Mouse (Mus musculus) embryonic facial prominence, embryonic 11.5 days (tissue): Measurements from ENCODE around the gene Hmgn1. TPM values are rescaled to one million over a fixed set of nuclear protein-coding genes. Genes with fewer than 3 reads are reported as not detected.

Source experiments
- ATAC-seq: fragments of 200-750 bp; cut with Nextera tagmentation; replicated peaks from 2 replicates; pipeline ENCODE4 v1.8.0; 2017; ENCODE audit warnings: low read depth; ENCODE audit not compliant: insufficient number of reproducible peaks, low FRiP score, low TSS enrichment
- DNase-seq: peaks from one replicate; pipeline ENCODE4 v3.0.0-alpha.2; 2015; ENCODE audit warnings: low spot score
- H3K27ac ChIP-seq: fragments of 300-500 bp; sonication (generic); replicated peaks from 2 replicates; pipeline ENCODE4 v1.5.1; 2014; ENCODE audit warnings: mild to moderate bottlenecking, low read depth, low read length, control low read depth
- H3K27me3 ChIP-seq: fragments of 300-500 bp; sonication (generic); 2 replicates; pipeline ENCODE4 v1.6.1; 2014; ENCODE audit warnings: mild to moderate bottlenecking, low read length, moderate library complexity, mixed read lengths; ENCODE audit not compliant: control insufficient read depth, insufficient read depth
- H3K36me3 ChIP-seq: fragments of 300-500 bp; sonication (generic); replicated peaks from 2 replicates; pipeline ENCODE4 v1.6.1; 2014; ENCODE audit warnings: low read depth, mild to moderate bottlenecking, low read length, moderate library complexity, mixed read lengths; ENCODE audit not compliant: control insufficient read depth, insufficient read depth
- H3K4me1 ChIP-seq: fragments of 300-500 bp; sonication (generic); 2 replicates; pipeline ENCODE4 v1.6.1; 2014; ENCODE audit warnings: low read length, mixed read lengths; ENCODE audit not compliant: control insufficient read depth, insufficient read depth
- H3K4me2 ChIP-seq: fragments of 300-500 bp; sonication (generic); 2 replicates; pipeline ENCODE4 v1.6.1; 2014; ENCODE audit warnings: low read depth, mild to moderate bottlenecking, control low read depth, low read length, moderate library complexity
- H3K4me3 ChIP-seq: fragments of 300-500 bp; sonication (generic); 2 replicates; pipeline ENCODE4 v1.5.1; 2014; ENCODE audit warnings: low read depth, low read length, control low read depth
- H3K9ac ChIP-seq: fragments of 300-500 bp; sonication (generic); replicated peaks from 2 replicates; pipeline ENCODE4 v1.6.1; 2014; ENCODE audit warnings: mild to moderate bottlenecking, control low read depth, low read length
- H3K9me3 ChIP-seq: fragments of 300-500 bp; sonication (generic); replicated peaks from 2 replicates; pipeline ENCODE4 v1.6.1; 2016; ENCODE audit warnings: mild to moderate bottlenecking, low read length, inconsistent platforms, mixed read lengths; ENCODE audit not compliant: control insufficient read depth
- WGBS: fragments of 180-500 bp; shearing (Covaris S2); extraction: QIAGEN DNeasy Blood & Tissue Kit; methylation state at CpG from one replicate; pipeline ENCODE4 v1.1.7; 2014; 5-methylcytosine and 5-hydroxymethylcytosine counted together
- polyA plus RNA-seq: library from polyadenylated mRNA; unstranded; fragments of >200 nt; fragmentation: Nextera tagmentation; extraction: Ambion mirVana; gene quantifications from 2 replicates; pipeline ENCODE4 v1.2.1, GENCODE M21; 2014

Gene Hmgn1
- polyA plus RNA-seq, 1 experiment from 2014 or later: 1,266 TPM

- Histone ChIP-seq H3K27me3 (no peaks in the 10 kb centered on the region), H3K4me2 (peak overlapping the region; percentile 99), H3K4me3 (peak overlapping the region; percentile 56), H3K4me1 (no peaks in the 10 kb centered on the region), H3K36me3 (no peaks in the 10 kb centered on the region), H3K9ac (peak overlapping the region; percentile 93), H3K9me3 (no peaks in the 10 kb centered on the region), H3K27ac (peak overlapping the region; percentile 76)
- ATAC-seq (peak; percentile 72), DNase-seq (peak; percentile 80)
- WGBS: under 1% methylated on average over 67 of the region's 67 CpGs
Measured at GRCm38 (mm10) chr16:96159091-96159731, 31.7 kb upstream of the Hmgn1 start.

GRCm38 (mm10) chr16:96158511-96159080, 31.1 kb upstream of the Hmgn1 start:
- DNase-seq (peak; percentile 8), ATAC-seq (no peak)
- Histone ChIP-seq H3K9me3 (no peaks in the 10 kb centered on the region), H3K4me2 (peak overlapping the region; percentile 99), H3K27ac (peak overlapping the region; percentile 76; the same call in 1 of the 2 replicates), H3K4me3 (peak overlapping the region; percentile 56; the same call in 1 of the 2 replicates), H3K36me3 (no peaks in the 10 kb centered on the region), H3K4me1 (no peaks in the 10 kb centered on the region), H3K27me3 (no peaks in the 10 kb centered on the region), H3K9ac (peak overlapping the region; percentile 93)
- 59% methylated on average over 12 of the region's 12 CpGs for WGBS

GRCm38 (mm10) chr16:96157171-96157570, 29.6 kb upstream of the Hmgn1 start:
- Histone ChIP-seq H3K9me3 (no peaks in the 10 kb centered on the region), H3K27ac (no peak overlapping the region), H3K36me3 (no peaks in the 10 kb centered on the region), H3K4me1 (no peaks in the 10 kb centered on the region), H3K4me2 (no peak overlapping the region), H3K27me3 (no peaks in the 10 kb centered on the region), H3K9ac (no peak overlapping the region), H3K4me3 (no peak overlapping the region)
- ATAC-seq: no peak
- no peak for DNase-seq
- 92% methylated on average over 11 of the region's 11 CpGs for WGBS

GRCm38 (mm10) chr16:96156019-96156418, 28.5 kb upstream of the Hmgn1 start:
- 90% methylated on average over 8 of the region's 8 CpGs for WGBS
- no peak overlapping the region for H3K9ac ChIP-seq
- no peaks in the 10 kb centered on the region for H3K27me3 ChIP-seq
- no peak for DNase-seq
- no peaks in the 10 kb centered on the region for H3K9me3 ChIP-seq
- no peak overlapping the region for H3K4me2 ChIP-seq
- no peaks in the 10 kb centered on the region for H3K36me3 ChIP-seq
- H3K4me1 ChIP-seq: no peaks in the 10 kb centered on the region
- no peak overlapping the region for H3K27ac ChIP-seq
- no peak for ATAC-seq
- no peak overlapping the region for H3K4me3 ChIP-seq

GRCm38 (mm10) chr16:96154476-96154875, 26.9 kb upstream of the Hmgn1 start:
- Histone ChIP-seq H3K27ac (no peak overlapping the region), H3K4me3 (no peak overlapping the region), H3K36me3 (no peaks in the 10 kb centered on the region), H3K27me3 (no peaks in the 10 kb centered on the region), H3K4me1 (no peaks in the 10 kb centered on the region), H3K4me2 (no peak overlapping the region), H3K9ac (no peak overlapping the region), H3K9me3 (no peaks in the 10 kb centered on the region)
- no peak for ATAC-seq
- WGBS: 86% methylated on average over 2 of the region's 2 CpGs
- DNase-seq: no peak

GRCm38 (mm10) chr16:96151551-96151950, 24.0 kb upstream of the Hmgn1 start:
- H3K4me3 ChIP-seq: no peak overlapping the region
- peak; percentile 82 for DNase-seq
- H3K4me1 ChIP-seq: no peaks in the 10 kb centered on the region
- H3K27me3 ChIP-seq: no peaks in the 10 kb centered on the region
- no peak overlapping the region for H3K27ac ChIP-seq
- H3K9ac ChIP-seq: no peak overlapping the region
- 25% methylated on average over 9 of the region's 9 CpGs for WGBS
- no peaks in the 10 kb centered on the region for H3K36me3 ChIP-seq
- H3K9me3 ChIP-seq: no peaks in the 10 kb centered on the region
- no peak overlapping the region for H3K4me2 ChIP-seq
- no peak for ATAC-seq

GRCm38 (mm10) chr16:96150995-96151394, 23.5 kb upstream of the Hmgn1 start:
- Histone ChIP-seq H3K4me3 (no peak overlapping the region), H3K27me3 (no peaks in the 10 kb centered on the region), H3K9me3 (no peaks in the 10 kb centered on the region), H3K4me2 (no peak overlapping the region), H3K36me3 (no peaks in the 10 kb centered on the region), H3K27ac (no peak overlapping the region), H3K4me1 (no peaks in the 10 kb centered on the region), H3K9ac (no peak overlapping the region)
- no peak for ATAC-seq
- WGBS: 70% methylated on average over 4 of the region's 4 CpGs
- no peak for DNase-seq

GRCm38 (mm10) chr16:96149311-96149710, 21.8 kb upstream of the Hmgn1 start:
- H3K36me3 ChIP-seq: no peaks in the 10 kb centered on the region
- 67% methylated on average over 9 of the region's 9 CpGs for WGBS

More at GRCm38 (mm10) chr16:96149311-96149710, 21.8 kb upstream of the Hmgn1 start:
- Histone ChIP-seq H3K4me1 (no peaks in the 10 kb centered on the region), H3K4me3 (no peak overlapping the region), H3K27me3 (no peaks in the 10 kb centered on the region), H3K9ac (no peak overlapping the region), H3K4me2 (no peak overlapping the region), H3K27ac (no peak overlapping the region), H3K9me3 (no peaks in the 10 kb centered on the region)
- ATAC-seq (no peak), DNase-seq (no peak)
